Mouse (Mus musculus) CD4-positive, CD25-positive, alpha-beta regulatory T cell, adult 2 months (primary cell): ENCODE measurements at regions not wholly inside any gene's neighbourhood (a gene's known extent, or its start where the extent isn't known, plus 50 kb on each side); places are given as distances from the start of the nearest gene placed in this dataset.

ENCODE experiments used
- DNase-seq: peaks from one replicate; pipeline ENCODE4 v3.0.0-alpha.2; 2012; ENCODE audit warnings: low read depth, low spot score

- DNase-seq = peak; percentile 16
These were observed 51.7 kb upstream of the Camk1g start for GRCm38 (mm10) chr1:193421820-193422219.

- DNase-seq = peak; percentile 53
These were observed 51.3 kb upstream of the Camk1g start for GRCm38 (mm10) chr1:193421414-193421813.
